Mouse (Mus musculus): ENCODE measurements around the gene Noc3l. TPM values are rescaled to one million over a fixed set of nuclear protein-coding genes. Genes with fewer than 3 reads are reported as not detected.

The Noc3l gene
- polyA plus RNA-seq, 1 experiment from 2014 or later, result 12.8 TPM

GRCm38 (mm10) chr19:38783542-38783941 is 35.5 kb downstream of the Noc3l start:
- no peak for ATAC-seq (ENCODE audit: insufficient number of reproducible peaks, low FRiP score, low TSS enrichment, low read depth)
- H3K9ac ChIP-seq (ENCODE audit: low read length), result no peak overlapping the region
- 92% methylated on average over 9 of the region's 9 CpGs for WGBS

GRCm38 (mm10) chr19:38778805-38779204 is 40.2 kb downstream of the Noc3l start:
- no peak overlapping the region for H3K27ac ChIP-seq (replicated peaks; ENCODE audit: low read depth, low read length)
- H3K4me3 ChIP-seq (ENCODE audit: low read depth, low read length), result no peak overlapping the region
- 85% methylated on average over 2 of the region's 2 CpGs for WGBS
- no peaks in the 10 kb centered on the region for H3K9me3 ChIP-seq (ENCODE audit: control insufficient read depth, low read length)
- no peaks in the 10 kb centered on the region for H3K36me3 ChIP-seq (ENCODE audit: control insufficient read depth, insufficient read depth, low read length)
- H3K4me2 ChIP-seq (ENCODE audit: low read depth, severe bottlenecking), result no peak overlapping the region
- no peaks in the 10 kb centered on the region for H3K4me1 ChIP-seq (ENCODE audit: control insufficient read depth, insufficient read depth, low read length)
- H3K9ac ChIP-seq (ENCODE audit: low read length), result no peak overlapping the region
- no peaks in the 10 kb centered on the region for H3K27me3 ChIP-seq (ENCODE audit: control insufficient read depth, insufficient read depth, low read length)
- ATAC-seq (ENCODE audit: insufficient number of reproducible peaks, low FRiP score, low TSS enrichment, low read depth) (no peak), DNase-seq (ENCODE audit: low spot score) (no peak)

More at GRCm38 (mm10) chr19:38783542-38783941, 35.5 kb downstream of the Noc3l start:
- H3K4me1 ChIP-seq (ENCODE audit: control insufficient read depth, insufficient read depth, low read length), result no peaks in the 10 kb centered on the region
- DNase-seq (ENCODE audit: low spot score), result no peak
- no peaks in the 10 kb centered on the region for H3K27me3 ChIP-seq (ENCODE audit: control insufficient read depth, insufficient read depth, low read length)
- H3K4me2 ChIP-seq (ENCODE audit: low read depth, severe bottlenecking), result no peak overlapping the region
- no peaks in the 10 kb centered on the region for H3K9me3 ChIP-seq (ENCODE audit: control insufficient read depth, low read length)
- H3K36me3 ChIP-seq (ENCODE audit: control insufficient read depth, insufficient read depth, low read length), result peaks cover under 1% of the 10 kb centered on the region; the same call in 1 of the 2 replicates
- H3K4me3 ChIP-seq (ENCODE audit: low read depth, low read length), result no peak overlapping the region
- no peak overlapping the region for H3K27ac ChIP-seq (replicated peaks; ENCODE audit: low read depth, low read length)

DNA sequence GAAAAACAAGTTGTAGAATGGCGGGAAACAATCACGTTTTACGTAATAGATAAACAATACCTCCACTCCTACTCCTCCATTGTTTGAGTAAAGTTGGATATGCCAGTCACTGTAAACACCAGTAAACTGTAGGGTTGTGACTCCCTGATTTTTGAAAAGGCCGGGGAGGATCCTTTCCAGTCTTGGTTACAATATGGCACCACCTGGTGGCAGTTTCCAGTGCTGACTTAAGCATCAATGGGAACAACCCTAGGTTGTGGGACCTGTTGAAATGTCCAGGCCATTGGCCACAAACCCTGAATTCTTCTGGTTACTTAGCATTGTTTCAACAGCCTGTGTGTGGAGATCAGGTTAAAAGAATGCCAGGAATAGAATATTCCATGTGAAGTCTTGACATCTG is 43.5 kb downstream of the Noc3l start:
- Histone ChIP-seq H3K4me3 (ENCODE audit: low read depth, low read length) (no peak overlapping the region), H3K27me3 (ENCODE audit: control insufficient read depth, insufficient read depth, low read length) (no peaks in the 10 kb centered on the region), H3K4me1 (ENCODE audit: control insufficient read depth, insufficient read depth, low read length) (no peaks in the 10 kb centered on the region), H3K36me3 (ENCODE audit: control insufficient read depth, insufficient read depth, low read length) (no peaks in the 10 kb centered on the region), H3K9ac (ENCODE audit: low read length) (no peak overlapping the region), H3K4me2 (ENCODE audit: low read depth, severe bottlenecking) (no peak overlapping the region), H3K9me3 (ENCODE audit: control insufficient read depth, low read length) (no peaks in the 10 kb centered on the region), H3K27ac (replicated peaks; ENCODE audit: low read depth, low read length) (no peak overlapping the region)
- DNase-seq (ENCODE audit: low spot score) (peak; percentile 69), ATAC-seq (ENCODE audit: insufficient number of reproducible peaks, low FRiP score, low TSS enrichment, low read depth) (no peak)
- 57% methylated on average over 4 of the region's 4 CpGs for WGBS

DNA sequence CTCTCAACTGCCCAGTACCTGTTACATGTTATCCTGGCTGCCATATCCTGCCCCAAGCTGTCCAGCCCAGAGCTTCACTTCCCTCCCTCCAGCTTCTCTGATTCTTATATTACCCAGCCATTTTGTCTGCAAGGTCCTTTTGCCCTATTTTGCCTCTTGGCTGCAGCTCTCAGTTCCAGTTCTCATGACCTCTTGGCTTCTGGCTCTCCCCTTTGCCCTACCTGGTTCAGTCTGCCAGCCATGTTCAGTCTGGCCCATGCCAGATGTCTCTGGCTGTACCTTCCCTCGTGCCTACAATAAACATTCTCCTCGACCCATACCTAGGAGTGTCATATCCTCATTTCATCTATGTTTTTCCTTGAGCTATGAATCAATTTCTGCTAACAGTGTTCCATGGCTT is 52.7 kb downstream of the Noc3l start:
- 82% methylated on average over 2 of the region's 2 CpGs for WGBS
- H3K9me3 ChIP-seq (ENCODE audit: control insufficient read depth, low read length), result no peaks in the 10 kb centered on the region
- ATAC-seq (ENCODE audit: insufficient number of reproducible peaks, low FRiP score, low TSS enrichment, low read depth), result no peak

GRCm38 (mm10) chr19:38760441-38760840 is 58.6 kb downstream of the Noc3l start:
- Histone ChIP-seq H3K4me1 (ENCODE audit: control insufficient read depth, insufficient read depth, low read length) (no peaks in the 10 kb centered on the region), H3K9ac (ENCODE audit: low read length) (no peak overlapping the region), H3K27me3 (ENCODE audit: control insufficient read depth, insufficient read depth, low read length) (no peaks in the 10 kb centered on the region), H3K9me3 (ENCODE audit: control insufficient read depth, low read length) (no peaks in the 10 kb centered on the region), H3K4me3 (ENCODE audit: low read depth, low read length) (no peak overlapping the region), H3K4me2 (ENCODE audit: low read depth, severe bottlenecking) (no peak overlapping the region), H3K36me3 (ENCODE audit: control insufficient read depth, insufficient read depth, low read length) (no peaks in the 10 kb centered on the region), H3K27ac (replicated peaks; ENCODE audit: low read depth, low read length) (no peak overlapping the region)
- ATAC-seq (ENCODE audit: insufficient number of reproducible peaks, low FRiP score, low TSS enrichment, low read depth) (no peak), DNase-seq (ENCODE audit: low spot score) (no peak)
- WGBS, result 71% methylated on average over 3 of the region's 3 CpGs

More for the DNA sequence above, 52.7 kb downstream of the Noc3l start:
- Histone ChIP-seq H3K4me2 (ENCODE audit: low read depth, severe bottlenecking) (no peak overlapping the region), H3K27me3 (ENCODE audit: control insufficient read depth, insufficient read depth, low read length) (no peaks in the 10 kb centered on the region), H3K9ac (ENCODE audit: low read length) (no peak overlapping the region), H3K4me3 (ENCODE audit: low read depth, low read length) (no peak overlapping the region), H3K4me1 (ENCODE audit: control insufficient read depth, insufficient read depth, low read length) (no peaks in the 10 kb centered on the region), H3K27ac (replicated peaks; ENCODE audit: low read depth, low read length) (no peak overlapping the region), H3K36me3 (ENCODE audit: control insufficient read depth, insufficient read depth, low read length) (no peaks in the 10 kb centered on the region)
- DNase-seq (ENCODE audit: low spot score), result no peak

DNA sequence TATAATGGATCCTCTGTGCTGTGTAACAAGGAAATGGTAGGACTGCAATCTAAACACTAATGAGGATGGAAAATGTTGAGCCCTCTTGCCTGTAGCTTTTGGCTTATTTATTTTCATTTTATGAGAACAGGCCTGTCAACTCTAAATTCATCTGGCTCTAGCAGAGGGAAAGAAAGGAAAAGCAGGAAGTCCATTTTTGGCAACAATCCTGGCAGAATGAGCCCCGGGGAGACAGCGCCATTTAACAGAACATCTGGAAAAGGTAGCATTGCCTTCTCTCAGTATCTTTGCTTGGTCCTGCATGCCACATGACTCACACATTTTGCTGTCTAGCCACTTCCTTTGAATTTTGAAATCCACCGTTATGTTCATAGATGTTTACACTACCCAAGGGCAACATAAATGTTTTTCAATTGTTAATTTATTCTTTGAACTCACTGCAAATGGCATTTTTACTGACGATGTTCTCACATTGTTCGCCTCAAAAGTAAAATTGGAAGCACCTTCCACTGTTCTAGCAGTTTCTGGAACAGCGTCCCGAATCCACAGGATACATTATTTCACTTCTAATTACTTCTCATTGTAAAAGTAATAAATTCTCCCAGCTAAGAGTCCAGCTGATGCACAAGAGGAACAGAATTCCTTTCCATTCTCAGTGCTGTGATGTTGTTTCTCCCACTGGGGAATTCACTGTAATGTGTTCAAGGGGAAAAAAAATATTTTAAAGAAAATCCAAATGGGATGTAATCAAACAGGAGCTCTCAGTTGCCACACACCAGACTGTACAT is 60.2 kb downstream of the Noc3l start:
- Histone ChIP-seq H3K4me2 (ENCODE audit: low read depth, severe bottlenecking) (no peak overlapping the region), H3K27me3 (ENCODE audit: control insufficient read depth, insufficient read depth, low read length) (no peaks in the 10 kb centered on the region), H3K4me1 (ENCODE audit: control insufficient read depth, insufficient read depth, low read length) (no peaks in the 10 kb centered on the region), H3K9ac (ENCODE audit: low read length) (no peak overlapping the region), H3K36me3 (ENCODE audit: control insufficient read depth, insufficient read depth, low read length) (no peaks in the 10 kb centered on the region), H3K9me3 (ENCODE audit: control insufficient read depth, low read length) (no peaks in the 10 kb centered on the region), H3K4me3 (ENCODE audit: low read depth, low read length) (no peak overlapping the region), H3K27ac (replicated peaks; ENCODE audit: low read depth, low read length) (no peak overlapping the region)
- no peak for ATAC-seq (ENCODE audit: insufficient number of reproducible peaks, low FRiP score, low TSS enrichment, low read depth)
- 35% methylated on average over 7 of the region's 7 CpGs for WGBS
- no peak for DNase-seq (ENCODE audit: low spot score)

GRCm38 (mm10) chr19:38758056-38758455 is 61.0 kb downstream of the Noc3l start:
- no peak overlapping the region for H3K4me3 ChIP-seq (ENCODE audit: low read depth, low read length)
- no peak for ATAC-seq (ENCODE audit: insufficient number of reproducible peaks, low FRiP score, low TSS enrichment, low read depth)

DNA sequence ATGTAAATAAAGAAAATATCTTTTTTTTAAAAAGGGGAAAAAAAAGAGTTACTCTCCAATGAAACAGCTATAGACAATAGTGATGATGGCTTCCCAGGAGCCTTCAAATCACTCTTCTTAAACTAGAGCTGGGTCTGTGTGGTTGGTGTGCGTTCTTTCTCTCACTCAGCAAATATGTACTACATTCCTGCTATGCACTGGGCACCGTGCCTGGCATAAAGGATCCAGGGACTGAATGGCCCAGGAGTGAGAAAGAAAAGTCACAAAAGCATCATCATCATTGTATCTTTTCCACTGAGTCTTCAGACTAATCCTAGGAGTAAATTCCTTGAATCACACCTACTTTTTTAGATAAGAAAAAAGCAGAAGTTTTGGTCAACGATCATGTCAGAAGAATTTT is 61.9 kb downstream of the Noc3l start:
- Histone ChIP-seq H3K36me3 (ENCODE audit: control insufficient read depth, insufficient read depth, low read length) (no peaks in the 10 kb centered on the region), H3K4me2 (ENCODE audit: low read depth, severe bottlenecking) (no peak overlapping the region), H3K27me3 (ENCODE audit: control insufficient read depth, insufficient read depth, low read length) (no peaks in the 10 kb centered on the region), H3K9me3 (ENCODE audit: control insufficient read depth, low read length) (no peaks in the 10 kb centered on the region), H3K9ac (ENCODE audit: low read length) (no peak overlapping the region), H3K27ac (replicated peaks; ENCODE audit: low read depth, low read length) (no peak overlapping the region), H3K4me3 (ENCODE audit: low read depth, low read length) (no peak overlapping the region), H3K4me1 (ENCODE audit: control insufficient read depth, insufficient read depth, low read length) (no peaks in the 10 kb centered on the region)
- ATAC-seq (ENCODE audit: insufficient number of reproducible peaks, low FRiP score, low TSS enrichment, low read depth), result no peak
- no peak for DNase-seq (ENCODE audit: low spot score)
- 89% methylated on average over 3 of the region's 3 CpGs for WGBS

More at GRCm38 (mm10) chr19:38758056-38758455, 61.0 kb downstream of the Noc3l start:
- H3K4me1 ChIP-seq (ENCODE audit: control insufficient read depth, insufficient read depth, low read length), result no peaks in the 10 kb centered on the region
- 71% methylated on average over 5 of the region's 5 CpGs for WGBS
- no peak overlapping the region for H3K27ac ChIP-seq (replicated peaks; ENCODE audit: low read depth, low read length)
- H3K9ac ChIP-seq (ENCODE audit: low read length), result no peak overlapping the region
- H3K4me2 ChIP-seq (ENCODE audit: low read depth, severe bottlenecking), result no peak overlapping the region
- no peaks in the 10 kb centered on the region for H3K9me3 ChIP-seq (ENCODE audit: control insufficient read depth, low read length)
- H3K36me3 ChIP-seq (ENCODE audit: control insufficient read depth, insufficient read depth, low read length), result no peaks in the 10 kb centered on the region
- H3K27me3 ChIP-seq (ENCODE audit: control insufficient read depth, insufficient read depth, low read length), result no peaks in the 10 kb centered on the region
- no peak for DNase-seq (ENCODE audit: low spot score)
